Mouse (Mus musculus): Measurements from ENCODE around the gene Kif14.

DNA sequence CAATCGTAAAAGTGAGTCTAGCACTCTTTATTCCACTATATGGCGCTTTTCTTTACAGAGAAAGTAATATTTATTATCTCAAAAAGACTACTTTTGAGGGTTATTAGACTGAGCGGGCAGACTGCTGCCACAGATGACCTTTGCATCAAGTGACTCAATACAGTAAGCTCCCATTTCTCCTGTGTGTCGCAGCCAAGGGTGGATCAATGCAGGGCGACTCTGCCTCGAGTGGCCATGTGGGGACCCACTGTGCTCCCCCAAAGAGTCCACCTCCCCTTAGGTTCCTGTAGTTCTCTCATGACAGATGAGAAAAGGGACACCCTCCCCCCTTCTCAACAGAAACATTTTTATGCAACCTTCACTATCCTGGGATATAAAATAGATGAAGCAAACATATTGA is 84.1 kb downstream of the Kif14 start:
- TF ChIP-seq POLR2A (IDR thresholded peaks at IDR 0.05; ENCODE audit: control insufficient read depth, low read depth, low read length) = no peak
- no peak for TF ChIP-seq CTCF (IDR thresholded peaks at IDR 0.05; ENCODE audit: control insufficient read depth, insufficient read depth, insufficient replicate concordance, low read depth, low read length)

Measured in testis, adult 2 months (tissue).